Mouse (Mus musculus): ENCODE measurements around the gene Itsn2. TPM values are rescaled to one million over a fixed set of nuclear protein-coding genes. Genes with fewer than 3 reads are reported as not detected.
"Not testable (repeated sequence)": the region's sequence is repeated elsewhere in the genome, so short reads cannot be mapped to it uniquely, and the experiment has no call there.

Gene Itsn2
- polyA plus RNA-seq, 1 experiment from 2014 or later, result 24.2 TPM

GRCm38 (mm10) chr12:4744486-4744885 is 152.0 kb downstream of the Itsn2 start:
- Histone ChIP-seq H3K27me3 (no peaks in the 10 kb centered on the region), H3K9ac (no peak overlapping the region), H3K36me3 (no peaks in the 10 kb centered on the region), H3K9me3 (replicated peaks) (no peaks in the 10 kb centered on the region), H3K4me2 (no peak overlapping the region), H3K27ac (no peak overlapping the region), H3K4me3 (replicated peaks) (no peak overlapping the region), H3K4me1 (replicated peaks) (no peaks in the 10 kb centered on the region)
- no peak for DNase-seq
- 85% methylated on average over 10 of the region's 10 CpGs for WGBS (ENCODE audit: insufficient replicate concordance)
- no peak for ATAC-seq (ENCODE audit: low read depth)

- H3K9me3 ChIP-seq (replicated peaks); H3K4me3 ChIP-seq (replicated peaks); H3K36me3 ChIP-seq; ATAC-seq (ENCODE audit: low read depth); H3K27me3 ChIP-seq; H3K4me2 ChIP-seq; H3K4me1 ChIP-seq (replicated peaks); H3K27ac ChIP-seq; H3K9ac ChIP-seq; DNase-seq: not testable (repeated sequence)
- WGBS (ENCODE audit: insufficient replicate concordance), result 76% methylated on average over 4 of the region's 4 CpGs
Measured at GRCm38 (mm10) chr12:4754451-4754850, 162.0 kb downstream of the Itsn2 start.

DNA sequence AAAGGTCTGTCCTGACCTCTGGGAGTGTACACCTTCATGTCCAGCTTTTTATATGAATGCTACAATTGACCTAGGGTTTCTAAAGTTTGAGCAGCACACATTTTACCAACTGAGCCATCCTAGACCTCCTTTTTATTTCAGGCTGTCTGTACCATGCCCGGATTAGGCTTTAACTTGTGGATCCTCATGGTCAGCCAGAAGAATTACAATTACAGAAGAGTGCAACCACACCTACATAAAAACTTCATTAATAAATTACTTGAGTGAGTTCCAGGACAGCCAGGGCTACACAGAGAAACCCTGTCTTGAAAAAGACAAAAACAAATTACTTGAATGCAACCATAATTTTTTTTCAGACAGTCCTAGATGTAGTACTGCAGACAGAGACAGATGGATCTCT is 164.6 kb downstream of the Itsn2 start:
- H3K36me3 ChIP-seq, result no peaks in the 10 kb centered on the region
- H3K27me3 ChIP-seq, result no peaks in the 10 kb centered on the region
- no peak for DNase-seq
- WGBS (ENCODE audit: insufficient replicate concordance), result 70% methylated on average over 1 of the region's 1 CpGs
- H3K4me1 ChIP-seq (replicated peaks), result no peaks in the 10 kb centered on the region
- H3K27ac ChIP-seq, result no peak overlapping the region
- no peak overlapping the region for H3K9ac ChIP-seq
- ATAC-seq (ENCODE audit: low read depth), result no peak
- no peak overlapping the region for H3K4me3 ChIP-seq (replicated peaks)
- no peak overlapping the region for H3K4me2 ChIP-seq
- H3K9me3 ChIP-seq (replicated peaks), result no peaks in the 10 kb centered on the region

Other genes with a start within 250 kb of the Itsn2 start
- gene Ncoa1, start 115.5 kb upstream of the Itsn2 start, polyA plus RNA-seq (2015; fragmentation: Nextera tagmentation; extraction: Ambion mirVana), result 0.74 and 0.79 TPM in 2 replicates
- gene Gm3625, start 289 bp downstream of the Itsn2 start, polyA plus RNA-seq (2015; fragmentation: Nextera tagmentation; extraction: Ambion mirVana), result not detected in 2 replicates
- 0.05 TPM in 1 of 2 replicates, not detected in the other for gene Fam228a, start 145.8 kb downstream of the Itsn2 start, polyA plus RNA-seq (2015; fragmentation: Nextera tagmentation; extraction: Ambion mirVana)
- gene Pfn4, start 176.4 kb downstream of the Itsn2 start, polyA plus RNA-seq (2015; fragmentation: Nextera tagmentation; extraction: Ambion mirVana), result 1.2 and 1.5 TPM in 2 replicates
- 0.87 and 0.89 TPM in 2 replicates for gene Fam228b, start 176.6 kb downstream of the Itsn2 start, polyA plus RNA-seq (2015; fragmentation: Nextera tagmentation; extraction: Ambion mirVana)
- gene Sf3b6, start 224.9 kb downstream of the Itsn2 start, polyA plus RNA-seq (2015; fragmentation: Nextera tagmentation; extraction: Ambion mirVana), result 147 and 158 TPM in 2 replicates
- 3.2 and 3.6 TPM in 2 replicates for gene Fkbp1b, start 249.0 kb downstream of the Itsn2 start, polyA plus RNA-seq (2015; fragmentation: Nextera tagmentation; extraction: Ambion mirVana)

All from liver, embryonic 13.5 days (tissue).